Mouse (Mus musculus): ENCODE results near the gene Misp. TPM values are rescaled to one million over a fixed set of nuclear protein-coding genes. Genes with fewer than 3 reads are reported as not detected.

Misp gene
- polyA plus RNA-seq, 1 experiment from 2014 or later: 0.73 TPM

- Histone ChIP-seq H3K4me3 (ENCODE audit: low read depth, low read length) (no peak overlapping the region), H3K4me2 (ENCODE audit: low read length) (no peak overlapping the region), H3K4me1 (ENCODE audit: control insufficient read depth, insufficient read depth, low read length) (peaks cover 5% of the 10 kb centered on the region; the same call in 1 of the 2 replicates), H3K9ac (ENCODE audit: low read depth, low read length) (no peak overlapping the region), H3K9me3 (replicated peaks; ENCODE audit: control insufficient read depth, low read length, poor library complexity, severe bottlenecking) (no peaks in the 10 kb centered on the region), H3K27me3 (ENCODE audit: control insufficient read depth, insufficient read depth, low read depth, low read length) (no peaks in the 10 kb centered on the region), H3K36me3 (ENCODE audit: control insufficient read depth, insufficient read depth, low read length) (peaks cover 46% of the 10 kb centered on the region), H3K27ac (ENCODE audit: low read length) (peak overlapping the region; percentile 22; the same call in 1 of the 2 replicates)
- 72% methylated on average over 5 of the region's 5 CpGs for WGBS
- no peak; the same call in 1 of the 2 replicates for ATAC-seq
Measured at GRCm38 (mm10) chr10:79814271-79814842, 6.4 kb upstream of the Misp start.

- peaks cover 56% of the 10 kb centered on the region for H3K36me3 ChIP-seq (ENCODE audit: control insufficient read depth, insufficient read depth, low read length)
- H3K4me3 ChIP-seq (ENCODE audit: low read depth, low read length): no peak overlapping the region
- no peak overlapping the region for H3K27ac ChIP-seq (ENCODE audit: low read length)
- no peak overlapping the region for H3K4me2 ChIP-seq (ENCODE audit: low read length)
- no peak overlapping the region for H3K9ac ChIP-seq (ENCODE audit: low read depth, low read length)
- no peaks in the 10 kb centered on the region for H3K27me3 ChIP-seq (ENCODE audit: control insufficient read depth, insufficient read depth, low read depth, low read length)
- H3K4me1 ChIP-seq (ENCODE audit: control insufficient read depth, insufficient read depth, low read length): peaks cover 5% of the 10 kb centered on the region; the same call in 1 of the 2 replicates
- ATAC-seq: no peak
- H3K9me3 ChIP-seq (replicated peaks; ENCODE audit: control insufficient read depth, low read length, poor library complexity, severe bottlenecking): no peaks in the 10 kb centered on the region
- WGBS: 87% methylated on average over 12 of the region's 12 CpGs
Measured at GRCm38 (mm10) chr10:79815671-79816494, 4.9 kb upstream of the Misp start.

GRCm38 (mm10) chr10:79817111-79817510 lies 3.7 kb upstream of the Misp start:
- WGBS: 82% methylated on average over 2 of the region's 2 CpGs
- Histone ChIP-seq H3K4me2 (ENCODE audit: low read length) (no peak overlapping the region), H3K4me3 (ENCODE audit: low read depth, low read length) (no peak overlapping the region), H3K9ac (ENCODE audit: low read depth, low read length) (no peak overlapping the region), H3K36me3 (ENCODE audit: control insufficient read depth, insufficient read depth, low read length) (peaks cover 48% of the 10 kb centered on the region), H3K4me1 (ENCODE audit: control insufficient read depth, insufficient read depth, low read length) (peaks cover 5% of the 10 kb centered on the region; the same call in 1 of the 2 replicates), H3K27me3 (ENCODE audit: control insufficient read depth, insufficient read depth, low read depth, low read length) (no peaks in the 10 kb centered on the region), H3K9me3 (replicated peaks; ENCODE audit: control insufficient read depth, low read length, poor library complexity, severe bottlenecking) (no peaks in the 10 kb centered on the region), H3K27ac (ENCODE audit: low read length) (no peak overlapping the region)
- no peak for ATAC-seq

GRCm38 (mm10) chr10:79818225-79818624 lies 2.6 kb upstream of the Misp start:
- no peaks in the 10 kb centered on the region for H3K27me3 ChIP-seq (ENCODE audit: control insufficient read depth, insufficient read depth, low read depth, low read length)
- no peak overlapping the region for H3K4me2 ChIP-seq (ENCODE audit: low read length)
- no peak overlapping the region for H3K27ac ChIP-seq (ENCODE audit: low read length)
- WGBS: 65% methylated on average over 4 of the region's 4 CpGs
- no peak overlapping the region for H3K4me3 ChIP-seq (ENCODE audit: low read depth, low read length)
- H3K36me3 ChIP-seq (ENCODE audit: control insufficient read depth, insufficient read depth, low read length): peaks cover 45% of the 10 kb centered on the region
- no peak for ATAC-seq
- peaks cover 5% of the 10 kb centered on the region; the same call in 1 of the 2 replicates for H3K4me1 ChIP-seq (ENCODE audit: control insufficient read depth, insufficient read depth, low read length)
- no peak overlapping the region for H3K9ac ChIP-seq (ENCODE audit: low read depth, low read length)
- H3K9me3 ChIP-seq (replicated peaks; ENCODE audit: control insufficient read depth, low read length, poor library complexity, severe bottlenecking): no peaks in the 10 kb centered on the region

GRCm38 (mm10) chr10:79819606-79820005 lies 1.2 kb upstream of the Misp start:
- no peak for ATAC-seq
- Histone ChIP-seq H3K36me3 (ENCODE audit: control insufficient read depth, insufficient read depth, low read length) (peaks cover 40% of the 10 kb centered on the region), H3K27ac (ENCODE audit: low read length) (no peak overlapping the region), H3K9ac (ENCODE audit: low read depth, low read length) (no peak overlapping the region), H3K4me2 (ENCODE audit: low read length) (no peak overlapping the region), H3K9me3 (replicated peaks; ENCODE audit: control insufficient read depth, low read length, poor library complexity, severe bottlenecking) (no peaks in the 10 kb centered on the region), H3K4me1 (ENCODE audit: control insufficient read depth, insufficient read depth, low read length) (peaks cover 2% of the 10 kb centered on the region; the same call in 1 of the 2 replicates), H3K4me3 (ENCODE audit: low read depth, low read length) (no peak overlapping the region), H3K27me3 (ENCODE audit: control insufficient read depth, insufficient read depth, low read depth, low read length) (no peaks in the 10 kb centered on the region)
- 96% methylated on average over 17 of the region's 17 CpGs for WGBS

- Histone ChIP-seq H3K36me3 (ENCODE audit: control insufficient read depth, insufficient read depth, low read length) (peaks cover 35% of the 10 kb centered on the region), H3K4me2 (ENCODE audit: low read length) (no peak overlapping the region), H3K9me3 (replicated peaks; ENCODE audit: control insufficient read depth, low read length, poor library complexity, severe bottlenecking) (no peaks in the 10 kb centered on the region), H3K4me1 (ENCODE audit: control insufficient read depth, insufficient read depth, low read length) (no peaks in the 10 kb centered on the region), H3K4me3 (ENCODE audit: low read depth, low read length) (no peak overlapping the region), H3K27ac (ENCODE audit: low read length) (no peak overlapping the region), H3K9ac (ENCODE audit: low read depth, low read length) (no peak overlapping the region), H3K27me3 (ENCODE audit: control insufficient read depth, insufficient read depth, low read depth, low read length) (no peaks in the 10 kb centered on the region)
- no peak for ATAC-seq
- 94% methylated on average over 8 of the region's 8 CpGs for WGBS
Measured at GRCm38 (mm10) chr10:79820277-79820676, 512 bp upstream of the Misp start.

- no peak overlapping the region for H3K27ac ChIP-seq (ENCODE audit: low read length)
- WGBS: 89% methylated on average over 12 of the region's 12 CpGs
Measured at GRCm38 (mm10) chr10:79821731-79822130, 942 bp downstream of the Misp start.

GRCm38 (mm10) chr10:79822372-79822771 lies 1.6 kb downstream of the Misp start:
- H3K27ac ChIP-seq (ENCODE audit: low read length): no peak overlapping the region
- ATAC-seq: peak; percentile 19; the same call in 1 of the 2 replicates
- no peak overlapping the region for H3K4me3 ChIP-seq (ENCODE audit: low read depth, low read length)
- peaks cover 18% of the 10 kb centered on the region; the same call in 1 of the 2 replicates for H3K36me3 ChIP-seq (ENCODE audit: control insufficient read depth, insufficient read depth, low read length)
- H3K4me2 ChIP-seq (ENCODE audit: low read length): no peak overlapping the region
- H3K27me3 ChIP-seq (ENCODE audit: control insufficient read depth, insufficient read depth, low read depth, low read length): no peaks in the 10 kb centered on the region
- peak overlapping the region; percentile 48 for H3K9ac ChIP-seq (ENCODE audit: low read depth, low read length)
- 33% methylated on average over 17 of the region's 17 CpGs for WGBS
- H3K9me3 ChIP-seq (replicated peaks; ENCODE audit: control insufficient read depth, low read length, poor library complexity, severe bottlenecking): 0 out of 2 replicates have a peak, but pooled peaks cover 1% of the 10 kb centered on the region
- H3K4me1 ChIP-seq (ENCODE audit: control insufficient read depth, insufficient read depth, low read length): no peaks in the 10 kb centered on the region

More at GRCm38 (mm10) chr10:79821731-79822130, 942 bp downstream of the Misp start:
- no peak overlapping the region for H3K4me3 ChIP-seq (ENCODE audit: low read depth, low read length)
- H3K9ac ChIP-seq (ENCODE audit: low read depth, low read length): no peak overlapping the region
- peaks cover 21% of the 10 kb centered on the region for H3K36me3 ChIP-seq (ENCODE audit: control insufficient read depth, insufficient read depth, low read length)
- no peak for ATAC-seq
- no peaks in the 10 kb centered on the region for H3K27me3 ChIP-seq (ENCODE audit: control insufficient read depth, insufficient read depth, low read depth, low read length)
- no peak overlapping the region for H3K4me2 ChIP-seq (ENCODE audit: low read length)
- H3K4me1 ChIP-seq (ENCODE audit: control insufficient read depth, insufficient read depth, low read length): no peaks in the 10 kb centered on the region
- H3K9me3 ChIP-seq (replicated peaks; ENCODE audit: control insufficient read depth, low read length, poor library complexity, severe bottlenecking): no peaks in the 10 kb centered on the region

- Histone ChIP-seq H3K4me1 (ENCODE audit: control insufficient read depth, insufficient read depth, low read length) (no peaks in the 10 kb centered on the region), H3K9ac (ENCODE audit: low read depth, low read length) (no peak overlapping the region), H3K4me2 (ENCODE audit: low read length) (no peak overlapping the region), H3K4me3 (ENCODE audit: low read depth, low read length) (no peak overlapping the region), H3K27me3 (ENCODE audit: control insufficient read depth, insufficient read depth, low read depth, low read length) (no peaks in the 10 kb centered on the region), H3K9me3 (replicated peaks; ENCODE audit: control insufficient read depth, low read length, poor library complexity, severe bottlenecking) (0 out of 2 replicates have a peak, but pooled peaks cover 2% of the 10 kb centered on the region), H3K27ac (ENCODE audit: low read length) (no peak overlapping the region), H3K36me3 (ENCODE audit: control insufficient read depth, insufficient read depth, low read length) (peaks cover 18% of the 10 kb centered on the region; the same call in 1 of the 2 replicates)
- ATAC-seq: no peak
- WGBS: 85% methylated on average over 6 of the region's 6 CpGs
Measured at GRCm38 (mm10) chr10:79823011-79823410, 2.2 kb downstream of the Misp start.
